In genomic region chr9:63132673-63133601, GRCm38 (mm10) we compare ENCODE assay signal across 8 mouse cellular contexts. TPM values are rescaled to one million over a fixed set of nuclear protein-coding genes. Genes with fewer than 3 reads are reported as not detected.
DNase-seq lines count a peak whose midpoint lies in the region; ATAC-seq and TF ChIP-seq lines count a peak whose summit lies in the region.

No protein-coding gene starts in this region.

- intact Hi-C loops in left cerebral cortex, postnatal 36 days (cut with DNase I) = loop anchor here (5.0 to 10.0 kb wide), 2 partner anchors 264 to 622 kb away; partner anchors contain the start of genes 2300009A05Rik and Smad3

- under 1% methylated on average over 48 of the region's 48 CpGs for WGBS in intestine, postnatal 0 days
- under 1% methylated on average over 48 of the region's 48 CpGs for WGBS in midbrain, embryonic 10.5 days

- H3K4me1 ChIP-seq in intestine, postnatal 0 days (replicated peaks; ENCODE audit: control insufficient read depth, insufficient read depth, low read length) = no peaks in the 10 kb centered on the region
- H3K4me1 ChIP-seq in midbrain, embryonic 10.5 days = peaks cover 49% of the 10 kb centered on the region

- H3K9ac ChIP-seq in intestine, postnatal 0 days (ENCODE audit: low read depth, low read length) = peak overlapping the region; percentile 55

- peak; percentile 99 for ATAC-seq in intestine, postnatal 0 days

- no peaks in the 10 kb centered on the region for H3K9me3 ChIP-seq in intestine, postnatal 0 days (ENCODE audit: control insufficient read depth)
- H3K9me3 ChIP-seq in midbrain, embryonic 10.5 days (replicated peaks) = no peaks in the 10 kb centered on the region

- no peaks in the 10 kb centered on the region for H3K36me3 ChIP-seq in intestine, postnatal 0 days (ENCODE audit: control insufficient read depth, insufficient read depth)
- no peaks in the 10 kb centered on the region for H3K36me3 ChIP-seq in midbrain, embryonic 10.5 days

- H3K4me2 ChIP-seq in intestine, postnatal 0 days (replicated peaks; ENCODE audit: low read depth) = peak overlapping the region; percentile 84

- TF ChIP-seq CTCF in intestine, postnatal 0 days (IDR thresholded peaks at IDR 0.05; ENCODE audit: low read depth) = 0 out of 2 replicates have a peak, but pooled peaks have one; percentile 9

- peak overlapping the region; percentile 62 for H3K4me3 ChIP-seq in intestine, postnatal 0 days (ENCODE audit: low read depth, low read length)
- H3K4me3 ChIP-seq in midbrain, embryonic 10.5 days = peak overlapping the region; percentile 74

- peak overlapping the region; percentile 85 for H3K27ac ChIP-seq in intestine, postnatal 0 days (ENCODE audit: low read depth, low read length)
- peak overlapping the region; percentile 83 for H3K27ac ChIP-seq in midbrain, embryonic 10.5 days (replicated peaks)

- DNase-seq in adrenal gland, adult 18-20 months (ENCODE audit: low spot score in 2 of 2) = peak; percentile 93
- DNase-seq in embryo, embryonic 10.5 days (ENCODE audit: low spot score) = peak; percentile 94
- peak; percentile 90 to 91 for DNase-seq in gastrocnemius, postnatal 4 days (ENCODE audit: low spot score in 2 of 2)
- DNase-seq in left cerebral cortex, postnatal 36 days (ENCODE audit: low spot score in 2 of 2) = peak; percentile 94 to 95
- DNase-seq in midbrain, embryonic 10.5 days (ENCODE audit: low spot score) = peak; percentile 95
- DNase-seq in right cerebral cortex, postnatal 36 days (ENCODE audit: low spot score in 2 of 2) = peak; percentile 93 to 94
- peak; percentile 92 to 94 for DNase-seq in urinary bladder, postnatal 4 days (ENCODE audit: low spot score in 2 of 2)

- H3K27me3 ChIP-seq in intestine, postnatal 0 days (replicated peaks; ENCODE audit: control insufficient read depth, insufficient read depth, low read length) = peaks cover 42% of the 10 kb centered on the region
- peaks cover 78% of the 10 kb centered on the region for H3K27me3 ChIP-seq in midbrain, embryonic 10.5 days (ENCODE audit: low read depth, poor library complexity, severe bottlenecking)

RNA-seq across cellular contexts. Expression of gene Skor1, which starts 15.8 kb away (rescaled TPM):
- total RNA-seq in adrenal gland, adult 18-20 months (2021) = under 1 TPM; 0.06 to 0.10 TPM
- under 1 TPM; 0.13 to 0.15 TPM for total RNA-seq in gastrocnemius, postnatal 4 days (2021)
- polyA plus RNA-seq in intestine, postnatal 0 days (2015; fragmentation: Nextera tagmentation; extraction: Ambion mirVana) = not detected in 2 replicates
- total RNA-seq in left cerebral cortex, postnatal 36 days (2021) = under 1 TPM; 0.18 to 0.22 TPM
- 0.12 TPM in 1 of 2 replicates, not detected in the other for polyA plus RNA-seq in midbrain, embryonic 10.5 days (2016; fragmentation: Nextera tagmentation; extraction: Ambion mirVana)

Comparison
In these comparisons a context has a peak if more than half of its experiments do, and no peak if none do; other contexts are left out.
1. Peak in every context shown above with its lines: DNase-seq, ATAC-seq, H3K4me3 ChIP-seq and H3K27ac ChIP-seq.